Mouse (Mus musculus) kidney, adult 2 months (tissue): ENCODE data around the gene Efcab11.

Experiments
- CTCF ChIP-seq: fragments of 200-500 bp; conservative IDR thresholded peaks from 2 replicates; pipeline ENCODE4 v1.5.1; 2011; ENCODE audit warnings: low read depth, mild to moderate bottlenecking, control low read depth, low read length, moderate library complexity, mixed read lengths; ENCODE audit not compliant: insufficient read depth, insufficient read length
- POLR2A ChIP-seq: fragments of 200-500 bp; IDR thresholded peaks from one replicate; pipeline ENCODE4 v1.6.1; 2011; ENCODE audit warnings: low read depth, low read length, control low read depth

GRCm38 (mm10) chr12:99897846-99898245, 13.6 kb upstream of the Efcab11 start:
- TF ChIP-seq CTCF (no peak), POLR2A (no peak)
